Mouse (Mus musculus): Measurements from ENCODE around the gene Epn1. TPM values are rescaled to one million over a fixed set of nuclear protein-coding genes. Genes with fewer than 3 reads are reported as not detected.

Gene Epn1
- total RNA-seq, 1 experiment: 51.8 TPM

DNA sequence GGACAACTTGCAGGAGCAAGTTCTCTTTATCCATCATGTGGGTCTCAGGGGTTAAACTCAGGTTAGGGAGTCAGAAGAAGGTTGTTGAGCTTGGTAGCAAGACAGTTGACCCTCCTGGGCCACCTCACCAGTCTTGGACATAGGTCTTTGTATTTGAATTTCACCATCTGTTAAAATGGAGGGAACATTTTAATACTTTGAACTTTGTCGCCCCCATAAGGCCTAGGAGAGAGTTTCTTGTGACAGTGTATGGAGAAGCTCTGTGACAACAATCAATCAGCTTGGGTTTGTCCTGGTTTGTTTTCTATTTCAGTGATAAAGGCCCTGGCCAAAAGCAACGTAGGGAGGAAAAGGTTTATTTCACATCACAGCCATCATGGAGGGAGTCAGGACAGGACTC is 32.7 kb upstream of the Epn1 start:
- Histone ChIP-seq H3K4me1 (ENCODE audit: control insufficient read depth in 2 of 2, insufficient read depth in 2 of 2, low read length in 2 of 2, poor library complexity in 1 of 2) (peaks cover 2 to 3% of the 10 kb centered on the region in 2 experiments; a peak in 1 of 4 replicates), H3K27ac (ENCODE audit: insufficient read depth, low read depth, low read length, poor library complexity, severe bottlenecking) (no peak overlapping the region), H3K36me3 (ENCODE audit: control insufficient read depth, insufficient read depth, low read length, poor library complexity, severe bottlenecking) (no peaks in the 10 kb centered on the region), H3K9me3 (ENCODE audit: control insufficient read depth, insufficient read depth, low read depth, low read length) (no peaks in the 10 kb centered on the region), H3K9ac (ENCODE audit: insufficient read depth, low read depth, low read length, poor library complexity, severe bottlenecking) (no peak overlapping the region), H3K4me3 (ENCODE audit: insufficient read depth in 1 of 2, low read depth in 1 of 2, low read length in 2 of 2, poor library complexity in 1 of 2, severe bottlenecking in 1 of 2) (no peak overlapping the region)
- DNase-seq (ENCODE audit: low read depth, low spot score): no peak
- no peak for TF ChIP-seq ZC3H11A (IDR thresholded peaks at IDR 0.05; ENCODE audit: borderline replicate concordance, low read depth, low read length)
- TF ChIP-seq MAFK (IDR thresholded peaks at IDR 0.05; ENCODE audit: insufficient read depth, low read depth, low read length): no peak
- no peak for TF ChIP-seq CHD2 (IDR thresholded peaks at IDR 0.05; ENCODE audit: low read depth, low read length)
- no peak for TF ChIP-seq HCFC1 (IDR thresholded peaks at IDR 0.05; ENCODE audit: borderline replicate concordance, insufficient read depth, low read length)
- no peak for TF ChIP-seq ZNF384 (IDR thresholded peaks at IDR 0.05; ENCODE audit: low read depth, low read length)
- in situ Hi-C loops (cut with MboI; ENCODE audit: low sequenced_read_pairs in 2 of 2, unreplicated experiment in 2 of 2): no loop called here

DNA sequence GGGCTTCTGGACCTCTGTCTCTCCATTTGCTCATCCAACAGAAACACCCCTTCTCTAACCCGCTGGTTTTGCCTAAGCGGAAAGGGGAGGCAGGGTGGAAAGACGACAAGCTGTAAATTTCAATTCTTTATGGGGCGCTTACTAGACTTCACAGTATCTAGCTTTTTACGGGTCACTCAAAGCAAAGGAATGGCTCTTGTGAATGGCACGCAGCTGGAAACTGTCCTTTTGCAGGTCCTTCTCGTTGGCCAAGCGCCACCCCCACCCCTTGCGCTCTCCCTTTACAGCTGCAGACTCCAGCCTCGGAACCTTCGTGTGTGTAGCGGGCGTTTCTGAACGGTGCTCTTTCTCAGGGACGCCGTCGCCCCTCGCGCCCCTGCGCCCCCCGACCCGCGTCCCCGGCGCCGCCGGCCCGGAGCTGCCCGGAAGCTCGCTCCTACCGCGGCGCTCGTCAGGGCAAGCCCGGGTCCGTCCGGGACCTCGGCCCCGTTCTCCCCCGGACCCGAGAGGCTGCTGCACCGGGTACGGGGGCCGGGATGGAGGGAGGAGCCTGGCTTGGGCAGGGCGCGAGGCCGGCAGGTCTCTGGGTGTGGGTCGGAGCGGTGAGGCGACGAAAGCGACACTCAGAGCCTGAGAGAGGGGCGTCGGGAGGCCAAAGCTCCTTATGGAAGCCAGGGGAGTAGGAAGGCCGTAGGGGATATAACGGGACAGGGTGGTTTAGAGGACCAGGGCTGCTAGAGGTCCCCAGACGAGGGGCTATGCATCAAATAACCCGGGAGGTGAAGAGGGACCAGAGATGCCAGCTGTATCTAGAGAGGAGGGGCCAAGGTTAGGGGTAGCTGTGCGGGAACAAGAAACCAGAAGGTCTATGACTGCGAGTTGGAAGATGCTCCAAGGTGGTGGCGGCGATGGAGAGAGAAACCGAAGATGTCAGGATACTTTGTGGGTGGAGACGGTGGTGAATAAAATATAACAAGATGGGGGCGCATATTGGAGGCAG is 28.5 kb upstream of the Epn1 start, which contains the start of gene Zfp580:
TSS of gene Zfp580 (plus strand) at position 346 of the 1,000 bp plus-strand sequence.
- no peak within 1 kb of the TSS for H3K27ac ChIP-seq (ENCODE audit: insufficient read depth, low read depth, low read length, poor library complexity, severe bottlenecking)
- no peaks in the 10 kb centered on the region for H3K9me3 ChIP-seq (ENCODE audit: control insufficient read depth, insufficient read depth, low read depth, low read length)
- peak within 1 kb of the TSS; percentile 87 for H3K9ac ChIP-seq (ENCODE audit: insufficient read depth, low read depth, low read length, poor library complexity, severe bottlenecking)
- no peak for DNase-seq (ENCODE audit: low read depth, low spot score)
- no peaks in the 10 kb centered on the region for H3K36me3 ChIP-seq (ENCODE audit: control insufficient read depth, insufficient read depth, low read length, poor library complexity, severe bottlenecking)
- H3K4me1 ChIP-seq (ENCODE audit: control insufficient read depth in 2 of 2, insufficient read depth in 2 of 2, low read length in 2 of 2, poor library complexity in 1 of 2): peaks cover 3% of the 10 kb centered on the region in 2 experiments; a peak in 1 of 4 replicates
- peak within 1 kb of the TSS; percentile 68 to 86 for H3K4me3 ChIP-seq (ENCODE audit: insufficient read depth in 1 of 2, low read depth in 1 of 2, low read length in 2 of 2, poor library complexity in 1 of 2, severe bottlenecking in 1 of 2)
- no peak for TF ChIP-seq MAFK (IDR thresholded peaks at IDR 0.05; ENCODE audit: insufficient read depth, low read depth, low read length)
- TF ChIP-seq HCFC1 (IDR thresholded peaks at IDR 0.05; ENCODE audit: borderline replicate concordance, insufficient read depth, low read length): peak; percentile 84; the same call in 1 of the 2 replicates
- in situ Hi-C loops (cut with MboI; ENCODE audit: low sequenced_read_pairs in 2 of 2, unreplicated experiment in 2 of 2): no loop called here

DNA sequence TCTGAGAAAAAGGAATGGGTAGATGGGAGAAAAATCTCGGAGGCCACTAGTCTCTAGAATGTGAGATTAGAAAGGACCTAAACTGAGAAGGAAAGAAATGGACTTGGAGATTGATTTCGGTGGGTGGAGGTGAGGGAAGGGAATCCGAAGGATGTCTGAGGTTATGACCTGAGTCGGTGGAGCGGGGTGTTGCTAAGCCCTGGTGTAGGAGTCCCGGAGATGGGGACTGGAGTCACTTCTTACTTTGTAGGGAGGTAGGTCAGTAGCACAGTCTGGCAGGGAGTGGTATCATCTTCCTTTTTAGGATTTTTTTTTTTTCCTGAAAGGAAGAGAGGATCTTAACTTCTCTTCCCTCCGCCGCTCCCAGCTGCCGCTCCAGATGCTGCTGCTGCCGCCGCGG is 27.6 kb upstream of the Epn1 start:
- no peak for DNase-seq (ENCODE audit: low read depth, low spot score)
- H3K9ac ChIP-seq (ENCODE audit: insufficient read depth, low read depth, low read length, poor library complexity, severe bottlenecking): peak overlapping the region; percentile 87
- H3K27ac ChIP-seq (ENCODE audit: insufficient read depth, low read depth, low read length, poor library complexity, severe bottlenecking): no peak overlapping the region
- H3K9me3 ChIP-seq (ENCODE audit: control insufficient read depth, insufficient read depth, low read depth, low read length): no peaks in the 10 kb centered on the region
- no peak for TF ChIP-seq CHD2 (IDR thresholded peaks at IDR 0.05; ENCODE audit: low read depth, low read length)
- TF ChIP-seq ZC3H11A (IDR thresholded peaks at IDR 0.05; ENCODE audit: borderline replicate concordance, low read depth, low read length): no peak
- no peak for TF ChIP-seq MAFK (IDR thresholded peaks at IDR 0.05; ENCODE audit: insufficient read depth, low read depth, low read length)
- TF ChIP-seq ZNF384 (IDR thresholded peaks at IDR 0.05; ENCODE audit: low read depth, low read length): no peak
- TF ChIP-seq HCFC1 (IDR thresholded peaks at IDR 0.05; ENCODE audit: borderline replicate concordance, insufficient read depth, low read length): no peak
- H3K36me3 ChIP-seq (ENCODE audit: control insufficient read depth, insufficient read depth, low read length, poor library complexity, severe bottlenecking): no peaks in the 10 kb centered on the region
- in situ Hi-C loops (cut with MboI; ENCODE audit: low sequenced_read_pairs in 2 of 2, unreplicated experiment in 2 of 2): no loop called here
- peaks cover 3 to 6% of the 10 kb centered on the region in 2 experiments; a peak in 1 of 4 replicates for H3K4me1 ChIP-seq (ENCODE audit: control insufficient read depth in 2 of 2, insufficient read depth in 2 of 2, low read length in 2 of 2, poor library complexity in 1 of 2)
- H3K4me3 ChIP-seq (ENCODE audit: insufficient read depth in 1 of 2, low read depth in 1 of 2, low read length in 2 of 2, poor library complexity in 1 of 2, severe bottlenecking in 1 of 2): peak overlapping the region; percentile 68 to 86

DNA sequence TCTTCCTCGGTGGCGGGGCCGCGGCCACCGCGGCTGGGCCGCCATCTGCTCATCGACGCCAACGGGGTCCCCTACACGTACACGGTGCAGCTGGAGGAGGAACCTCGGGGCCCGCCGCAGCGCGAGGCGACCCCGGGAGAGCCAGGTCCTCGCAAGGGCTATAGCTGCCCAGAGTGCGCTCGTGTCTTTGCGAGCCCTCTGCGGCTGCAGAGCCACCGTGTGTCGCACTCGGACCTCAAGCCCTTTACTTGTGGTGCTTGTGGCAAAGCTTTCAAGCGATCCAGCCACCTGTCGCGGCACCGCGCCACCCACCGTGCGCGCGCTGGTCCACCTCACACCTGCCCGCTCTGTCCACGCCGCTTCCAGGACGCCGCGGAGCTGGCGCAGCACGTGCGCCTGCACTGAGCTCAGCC is 27.1 kb upstream of the Epn1 start:
- H3K36me3 ChIP-seq (ENCODE audit: control insufficient read depth, insufficient read depth, low read length, poor library complexity, severe bottlenecking): no peaks in the 10 kb centered on the region
- H3K9me3 ChIP-seq (ENCODE audit: control insufficient read depth, insufficient read depth, low read depth, low read length): no peaks in the 10 kb centered on the region
- no peak for DNase-seq (ENCODE audit: low read depth, low spot score)
- in situ Hi-C loops (cut with MboI; ENCODE audit: low sequenced_read_pairs in 2 of 2, unreplicated experiment in 2 of 2): no loop called here
- TF ChIP-seq MAFK (IDR thresholded peaks at IDR 0.05; ENCODE audit: insufficient read depth, low read depth, low read length) (no peak), CHD2 (IDR thresholded peaks at IDR 0.05; ENCODE audit: low read depth, low read length) (no peak), ZC3H11A (IDR thresholded peaks at IDR 0.05; ENCODE audit: borderline replicate concordance, low read depth, low read length) (no peak), ZNF384 (IDR thresholded peaks at IDR 0.05; ENCODE audit: low read depth, low read length) (no peak), HCFC1 (IDR thresholded peaks at IDR 0.05; ENCODE audit: borderline replicate concordance, insufficient read depth, low read length) (no peak)
- H3K9ac ChIP-seq (ENCODE audit: insufficient read depth, low read depth, low read length, poor library complexity, severe bottlenecking): peak overlapping the region; percentile 71
- peak overlapping the region; percentile 68 to 86 for H3K4me3 ChIP-seq (ENCODE audit: insufficient read depth in 1 of 2, low read depth in 1 of 2, low read length in 2 of 2, poor library complexity in 1 of 2, severe bottlenecking in 1 of 2)
- peaks cover 3 to 10% of the 10 kb centered on the region in 2 experiments; a peak in 1 of 4 replicates for H3K4me1 ChIP-seq (ENCODE audit: control insufficient read depth in 2 of 2, insufficient read depth in 2 of 2, low read length in 2 of 2, poor library complexity in 1 of 2)
- H3K27ac ChIP-seq (ENCODE audit: insufficient read depth, low read depth, low read length, poor library complexity, severe bottlenecking): no peak overlapping the region
